Mouse (Mus musculus): ENCODE data around the gene Wwp2. TPM values are rescaled to one million over a fixed set of nuclear protein-coding genes. Genes with fewer than 3 reads are reported as not detected.

Gene Wwp2
- total and polyA plus RNA-seq, 3 experiments = 21.8 to 31.5 TPM; not detected in 1

DNA sequence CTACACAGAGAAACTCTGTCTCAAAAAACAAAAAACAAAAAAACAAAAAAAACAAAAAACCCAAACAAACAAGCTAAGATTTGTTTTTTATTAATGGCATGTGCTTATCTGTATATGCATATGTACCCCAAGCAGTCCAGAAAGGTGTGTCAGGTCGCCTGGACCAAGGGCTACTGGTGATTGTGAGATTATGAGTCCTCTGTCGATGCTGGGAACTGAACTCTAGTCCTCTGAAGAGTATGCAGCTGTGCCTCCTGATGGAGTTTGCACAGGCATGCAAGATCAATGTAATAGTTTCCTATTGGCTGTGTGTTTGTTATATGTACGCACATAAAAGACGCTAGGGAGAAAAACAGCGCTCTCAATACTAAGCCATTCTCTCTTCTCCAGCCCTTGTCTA lies 74.0 kb downstream of the Wwp2 start:
- TF ChIP-seq POLR2A (IDR thresholded peaks at IDR 0.05; ENCODE audit: control insufficient read depth in 1 of 2, insufficient read depth in 1 of 2, low read depth in 1 of 2, low read length in 2 of 2, poor library complexity in 1 of 2) (no peak), SMC3 (IDR thresholded peaks at IDR 0.05; ENCODE audit: low read depth, low read length) (no peak), MAZ (IDR thresholded peaks at IDR 0.05; ENCODE audit: low read depth, low read length) (no peak), ZKSCAN1 (IDR thresholded peaks at IDR 0.05; ENCODE audit: low read depth, low read length) (no peak), MYB (IDR thresholded peaks at IDR 0.05; ENCODE audit: low read depth, low read length) (no peak), E2F4 (IDR thresholded peaks at IDR 0.05; ENCODE audit: borderline replicate concordance, low read depth, low read length) (no peak), TBP (IDR thresholded peaks at IDR 0.05; ENCODE audit: low read depth, low read length) (no peak), ZMIZ1 (IDR thresholded peaks at IDR 0.05; ENCODE audit: low read depth, low read length) (no peak), USF1 (IDR thresholded peaks at IDR 0.05; ENCODE audit: low read depth, low read length) (no peak), MYC (IDR thresholded peaks at IDR 0.05; ENCODE audit: low read depth, low read length) (no peak)
- no peaks in the 10 kb centered on the region for H3K9me3 ChIP-seq (replicated peaks; ENCODE audit: insufficient read depth, low read length)
- no peak for DNase-seq (ENCODE audit: low read depth, low spot score)
- H3K79me2 ChIP-seq (ENCODE audit: control insufficient read depth, insufficient read depth, low read length, poor library complexity) = no peaks in the 10 kb centered on the region
- no peaks in the 10 kb centered on the region for H3K36me3 ChIP-seq (ENCODE audit: control insufficient read depth in 1 of 2, insufficient read depth in 2 of 2, low read length in 2 of 2)
- H3K27me3 ChIP-seq (ENCODE audit: control insufficient read depth in 1 of 2, insufficient read depth in 2 of 2, low read length in 2 of 2) = no peaks in the 10 kb centered on the region
- no peak overlapping the region for H3K4me3 ChIP-seq (ENCODE audit: control insufficient read depth in 1 of 2, insufficient read depth in 1 of 2, low read depth in 2 of 2, low read length in 2 of 2)
- H3K4me1 ChIP-seq (ENCODE audit: control insufficient read depth in 1 of 2, insufficient read depth in 2 of 2, low read length in 2 of 2) = no peaks in the 10 kb centered on the region
- H3K9ac ChIP-seq (ENCODE audit: control insufficient read depth, low read depth, low read length, poor library complexity, severe bottlenecking) = no peak overlapping the region
- no peak overlapping the region for H3K27ac ChIP-seq (ENCODE audit: control insufficient read depth, low read depth, low read length)

- Histone ChIP-seq H3K4me3 (ENCODE audit: control insufficient read depth in 1 of 2, insufficient read depth in 1 of 2, low read depth in 2 of 2, low read length in 2 of 2) (no peak overlapping the region), H3K27ac (ENCODE audit: control insufficient read depth, low read depth, low read length) (no peak overlapping the region), H3K79me2 (ENCODE audit: control insufficient read depth, insufficient read depth, low read length, poor library complexity) (no peaks in the 10 kb centered on the region), H3K9me3 (replicated peaks; ENCODE audit: insufficient read depth, low read length) (no peaks in the 10 kb centered on the region), H3K27me3 (ENCODE audit: control insufficient read depth in 1 of 2, insufficient read depth in 2 of 2, low read length in 2 of 2) (no peaks in the 10 kb centered on the region), H3K36me3 (ENCODE audit: control insufficient read depth in 1 of 2, insufficient read depth in 2 of 2, low read length in 2 of 2) (no peaks in the 10 kb centered on the region), H3K4me1 (ENCODE audit: control insufficient read depth in 1 of 2, insufficient read depth in 2 of 2, low read length in 2 of 2) (no peaks in the 10 kb centered on the region), H3K9ac (ENCODE audit: control insufficient read depth, low read depth, low read length, poor library complexity, severe bottlenecking) (no peak overlapping the region)
- TF ChIP-seq BHLHE40 (IDR thresholded peaks at IDR 0.05; ENCODE audit: borderline replicate concordance, low read depth, low read length) = no peak
- TF ChIP-seq MEF2A (IDR thresholded peaks at IDR 0.05; ENCODE audit: extremely low read depth, insufficient replicate concordance, low read depth, low read length, poor library complexity, severe bottlenecking) = no peak
- TF ChIP-seq GATA1 (IDR thresholded peaks at IDR 0.05; ENCODE audit: low read depth, low read length) = no peak
- no peak for TF ChIP-seq POLR2A (IDR thresholded peaks at IDR 0.05; ENCODE audit: control insufficient read depth in 1 of 2, insufficient read depth in 1 of 2, low read depth in 1 of 2, low read length in 2 of 2, poor library complexity in 1 of 2)
- no peak for TF ChIP-seq GABPA (IDR thresholded peaks at IDR 0.05; ENCODE audit: low read depth, low read length)
- no peak for TF ChIP-seq UBTF (IDR thresholded peaks at IDR 0.05; ENCODE audit: borderline replicate concordance, insufficient read depth, low read depth, low read length)
- TF ChIP-seq ZMIZ1 (IDR thresholded peaks at IDR 0.05; ENCODE audit: low read depth, low read length) = no peak
- no peak for TF ChIP-seq E2F4 (IDR thresholded peaks at IDR 0.05; ENCODE audit: borderline replicate concordance, low read depth, low read length)
- TF ChIP-seq TCF12 (IDR thresholded peaks at IDR 0.05; ENCODE audit: low read depth, low read length) = no peak
- no peak for TF ChIP-seq USF2 (IDR thresholded peaks at IDR 0.05; ENCODE audit: borderline replicate concordance in 1 of 2, insufficient read depth in 1 of 2, low read depth in 1 of 2, low read length in 2 of 2)
- no peak for DNase-seq (ENCODE audit: low read depth, low spot score)
These were observed 74.6 kb downstream of the Wwp2 start for GRCm38 (mm10) chr8:107510766-107511165.

Data from MEL (cell line).